Mouse (Mus musculus) R1 (cell line): Measurements from ENCODE around the gene Ntn4.
A peak's percentile ranks its signal among the peaks of the same experiment; 100 is the strongest.

ENCODE experiments used
- DNase-seq: peaks from one replicate; pipeline ENCODE4 v3.0.0-alpha.2; 2018; ENCODE audit warnings: low read depth, low spot score

Ntn4 gene

DNA sequence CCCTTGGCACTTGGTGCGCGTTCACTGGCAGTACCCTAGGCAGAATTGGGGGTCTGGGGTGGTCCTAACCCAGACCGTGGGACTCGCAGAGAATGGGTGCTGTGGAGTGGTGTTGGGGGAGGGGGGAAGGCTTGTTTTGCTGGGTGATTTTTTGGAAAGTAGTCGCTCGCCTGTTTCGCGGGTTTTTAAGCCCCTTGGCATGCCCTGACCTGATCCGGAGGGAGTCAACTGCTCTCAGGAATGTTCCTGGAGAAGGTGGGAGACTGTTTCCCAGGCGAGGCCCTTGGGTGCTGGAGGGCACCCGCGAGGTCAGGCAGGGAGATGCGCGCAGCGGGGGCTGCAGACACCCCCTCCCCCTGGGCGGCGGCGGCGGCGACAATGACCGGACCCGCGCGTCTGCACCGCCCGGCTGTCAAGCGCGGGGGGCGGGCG lies at the start of gene Ntn4:
Gene Ntn4, plus strand, starts transcription at position 161 of the 432 bp plus-strand sequence.
- DNase-seq, result peak; percentile 24

DNA sequence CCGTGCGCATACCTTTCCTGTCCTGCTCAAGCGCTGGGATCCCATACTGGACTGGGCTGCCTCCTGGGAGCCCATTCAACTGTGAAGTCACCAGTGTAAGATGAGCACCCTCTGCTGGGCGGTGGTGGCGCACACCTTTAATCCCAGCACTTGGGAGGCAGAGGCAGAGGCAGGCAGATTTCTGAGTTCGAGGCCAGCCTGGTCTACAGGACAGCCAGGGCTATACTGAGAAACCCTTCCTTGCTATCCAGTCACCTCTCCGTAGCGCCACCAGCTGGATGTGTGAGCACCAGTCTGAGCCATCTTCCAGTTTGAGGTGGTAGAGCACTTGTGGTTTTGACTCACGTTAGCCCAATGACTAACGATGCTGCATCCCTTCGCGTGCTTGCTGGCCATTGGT lies 48.0 kb upstream of the Ntn4 start:
- DNase-seq, result peak; percentile 50

DNA sequence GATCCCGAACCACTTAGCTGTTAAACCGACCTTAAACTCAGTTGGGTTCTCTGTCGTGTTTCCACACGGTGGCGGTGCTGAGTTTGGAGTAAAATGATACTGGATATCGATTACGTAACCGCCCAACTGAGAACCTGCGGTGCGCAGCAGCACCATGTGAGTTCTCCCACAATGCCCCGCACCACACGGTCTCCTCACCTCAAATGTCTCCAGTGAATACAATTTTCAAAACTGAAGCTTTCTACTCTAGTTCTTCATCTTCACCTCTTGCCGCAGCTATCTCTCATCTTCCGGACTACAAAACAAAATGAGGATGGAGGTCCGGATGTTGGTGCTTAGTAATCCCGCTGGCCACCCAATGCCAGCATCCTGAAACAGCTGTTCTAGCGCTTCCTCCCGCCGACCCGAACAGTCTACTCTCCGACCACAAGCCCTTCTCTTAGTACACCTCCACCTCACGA lies 46.4 kb upstream of the Ntn4 start:
- DNase-seq, result peak; percentile 82

GRCm38 (mm10) chr10:93595831-93596230 lies 44.6 kb upstream of the Ntn4 start:
- no peak for DNase-seq

DNA sequence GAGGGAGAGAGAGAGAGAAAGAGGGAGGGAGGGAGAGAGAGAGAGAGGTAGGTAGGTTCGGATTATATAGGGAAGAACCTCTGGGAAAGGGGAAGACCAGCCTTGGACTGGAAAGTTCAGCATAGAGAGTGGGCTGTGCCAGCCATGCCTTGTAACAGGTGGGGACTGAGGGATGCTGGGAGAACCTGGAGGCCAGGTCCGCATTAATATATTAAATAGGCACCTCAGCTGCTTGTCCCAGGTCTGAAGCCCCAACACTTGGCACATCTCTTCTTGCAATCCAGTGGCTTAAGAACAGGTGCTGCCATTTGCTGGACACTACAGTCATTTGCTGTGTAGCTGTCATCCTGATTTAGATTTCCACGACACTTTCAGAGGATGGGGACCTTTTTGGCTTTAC lies 43.8 kb upstream of the Ntn4 start:
- DNase-seq, result no peak

GRCm38 (mm10) chr10:93602309-93602708 lies 38.2 kb upstream of the Ntn4 start:
- no peak for DNase-seq

- DNase-seq, result peak; percentile 60
Observed at GRCm38 (mm10) chr10:93603256-93603655, 37.2 kb upstream of the Ntn4 start.

DNA sequence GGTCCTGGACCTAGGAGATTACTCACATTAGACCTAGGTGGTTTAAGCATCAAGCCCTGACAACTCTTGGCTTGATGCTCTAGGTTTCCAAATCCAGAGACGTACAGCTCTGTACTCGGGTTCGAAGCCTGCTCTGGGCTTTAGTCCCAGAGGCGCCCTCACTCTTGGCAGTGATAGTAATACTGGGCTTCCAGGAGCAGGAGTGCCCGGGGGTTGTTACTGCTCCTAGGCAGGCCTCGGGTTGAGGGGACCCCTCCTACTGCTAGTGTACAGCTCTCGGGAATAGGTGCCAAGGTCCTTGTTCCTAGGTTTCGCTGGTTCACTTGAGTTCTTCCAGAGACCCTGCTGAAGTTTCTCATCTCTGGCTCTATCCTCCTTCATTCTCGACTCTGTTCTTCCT lies 34.2 kb upstream of the Ntn4 start:
- peak; percentile 0 for DNase-seq

DNA sequence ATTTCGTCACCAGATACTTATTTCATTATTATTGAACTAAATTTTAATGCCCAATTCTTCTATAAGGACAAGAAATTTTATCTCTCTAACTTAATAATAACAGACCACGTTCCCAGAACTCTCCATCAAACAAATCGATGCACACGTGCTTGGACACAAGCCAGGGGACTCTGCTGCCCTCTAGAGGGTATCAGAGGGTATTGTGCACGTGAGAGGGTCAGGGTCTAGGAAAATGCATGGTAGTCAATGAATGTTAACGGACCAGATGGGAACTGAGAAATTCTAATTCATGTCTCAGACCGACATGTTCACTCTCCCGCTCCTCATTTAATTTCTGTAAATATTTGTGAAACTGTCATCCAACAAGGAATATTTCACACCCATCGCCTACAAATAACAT lies 32.4 kb upstream of the Ntn4 start:
- peak; percentile 80 for DNase-seq

DNA sequence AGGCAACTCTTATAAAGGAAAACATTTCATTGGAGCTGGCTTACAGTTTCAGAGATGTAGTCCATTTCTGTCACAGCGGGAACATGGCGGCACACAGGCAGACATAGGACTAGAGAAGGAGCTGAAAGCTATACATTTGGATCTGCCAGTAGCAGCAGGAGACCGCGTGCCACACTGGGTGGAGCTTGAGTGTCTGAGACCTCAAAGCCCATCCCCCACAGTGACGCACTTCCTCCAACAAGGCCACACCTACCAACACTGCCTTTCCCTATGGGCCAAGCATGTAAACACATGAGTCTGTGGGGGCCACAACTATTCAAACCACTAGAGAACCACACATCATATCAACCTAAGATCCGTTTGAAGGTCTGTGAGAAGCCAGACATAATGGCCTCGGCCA lies 31.2 kb upstream of the Ntn4 start:
- peak; percentile 64 for DNase-seq

- DNase-seq, result no peak
Observed at GRCm38 (mm10) chr10:93610896-93611295, 29.6 kb upstream of the Ntn4 start.

- no peak for DNase-seq
Observed at GRCm38 (mm10) chr10:93611419-93612007, 29.0 kb upstream of the Ntn4 start.

DNA sequence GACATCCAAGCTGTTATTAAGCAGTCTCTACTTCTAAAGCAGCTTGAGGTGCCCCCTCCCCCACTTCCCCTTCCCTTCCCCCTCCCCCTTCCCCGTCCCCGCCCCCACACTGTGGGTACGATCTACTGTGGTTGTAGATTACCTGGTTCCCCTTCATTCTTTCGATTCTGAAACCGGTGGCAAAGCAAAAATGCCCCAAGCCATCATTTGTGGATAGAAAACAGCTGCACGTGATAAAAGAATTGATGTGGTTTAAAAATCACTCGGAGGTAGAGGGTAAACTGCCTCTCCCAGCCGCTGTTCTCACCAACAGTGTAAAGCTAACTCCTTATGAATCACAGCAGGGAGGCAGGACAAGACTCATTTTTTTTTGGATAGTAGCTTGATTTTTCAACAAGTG lies 25.6 kb upstream of the Ntn4 start:
- DNase-seq, result no peak

DNA sequence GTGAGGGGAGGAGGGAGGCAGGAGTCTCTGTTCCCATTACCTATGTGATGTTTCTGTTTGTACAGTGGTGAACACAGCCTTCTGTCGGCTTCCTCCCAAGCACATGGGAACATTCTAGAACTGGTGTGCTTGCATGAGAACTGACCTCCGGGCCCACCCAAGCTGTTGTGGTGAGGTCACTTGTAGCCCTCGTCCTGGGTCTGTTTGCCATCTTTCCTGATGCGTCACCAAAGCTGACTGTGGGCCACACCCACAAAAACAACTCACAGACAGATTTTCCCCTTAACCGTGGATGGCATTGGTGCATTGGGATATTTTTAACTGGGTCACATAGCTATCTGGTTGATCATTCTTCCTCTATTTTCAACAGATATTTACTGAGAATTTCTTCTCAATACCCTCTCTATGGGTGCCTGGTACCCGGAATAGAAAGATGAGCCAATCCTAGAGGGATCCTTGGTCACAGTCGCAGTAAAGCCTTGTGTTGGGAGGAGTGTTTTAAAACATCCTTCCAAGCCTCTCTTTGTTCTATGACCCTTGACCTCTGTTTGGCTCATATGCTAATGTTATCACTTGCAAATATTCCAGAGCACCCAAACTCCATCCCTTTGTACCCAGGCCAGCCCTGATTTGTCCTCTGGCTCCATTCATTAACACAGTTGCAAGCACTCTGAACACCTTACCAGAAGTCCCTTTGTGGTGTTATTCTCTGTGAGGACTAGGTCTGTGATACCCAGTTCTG lies 19.9 kb upstream of the Ntn4 start:
- DNase-seq, result peak; percentile 62

GRCm38 (mm10) chr10:93623725-93624124 lies 16.8 kb upstream of the Ntn4 start:
- DNase-seq, result no peak

DNA sequence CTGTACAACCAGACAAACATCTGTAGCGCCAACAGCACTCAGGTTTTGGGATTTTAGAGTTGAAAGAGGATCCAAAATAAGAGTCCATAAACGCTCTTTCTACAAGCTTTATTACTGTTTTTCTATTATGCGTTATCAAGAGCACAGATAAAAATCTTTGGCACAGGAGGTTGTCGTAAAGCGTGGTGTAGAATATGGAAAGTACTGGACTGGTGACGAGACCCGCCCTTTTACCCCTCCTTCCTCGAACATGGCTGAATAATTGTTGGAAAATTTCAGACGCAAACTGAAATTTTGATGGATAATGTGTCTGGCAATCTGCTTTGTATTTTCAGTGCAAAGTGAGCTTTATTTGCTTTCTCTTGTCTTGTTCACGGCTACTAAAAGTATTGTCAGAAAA lies 16.3 kb upstream of the Ntn4 start:
- no peak for DNase-seq

GRCm38 (mm10) chr10:93630310-93630709 lies 10.2 kb upstream of the Ntn4 start:
- DNase-seq, result no peak

- no peak for DNase-seq
Observed at GRCm38 (mm10) chr10:93632086-93632485, 8.4 kb upstream of the Ntn4 start.

GRCm38 (mm10) chr10:93633563-93633962 lies 6.9 kb upstream of the Ntn4 start:
- no peak for DNase-seq

- no peak for DNase-seq
Observed at GRCm38 (mm10) chr10:93633971-93634370, 6.5 kb upstream of the Ntn4 start.

DNA sequence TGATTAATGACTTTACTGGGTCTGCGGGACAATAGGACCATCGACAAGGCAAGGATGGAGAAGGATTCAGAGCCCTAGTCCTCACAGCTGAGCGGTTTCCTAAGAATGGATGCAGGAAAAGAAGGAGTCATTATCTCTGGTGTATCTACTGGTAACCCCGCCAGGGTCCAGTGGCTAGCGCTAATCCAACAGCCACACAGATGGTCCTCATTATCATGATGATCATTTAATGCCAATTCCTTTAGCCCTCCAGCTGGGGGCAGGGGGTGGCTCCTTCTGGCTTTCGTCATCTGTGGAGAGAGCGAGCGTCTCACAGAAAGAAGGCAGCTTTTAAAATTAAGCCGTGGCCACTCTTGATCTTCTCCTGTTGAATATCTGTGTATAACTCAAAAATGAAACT lies 4.5 kb upstream of the Ntn4 start:
- peak; percentile 1 for DNase-seq

DNA sequence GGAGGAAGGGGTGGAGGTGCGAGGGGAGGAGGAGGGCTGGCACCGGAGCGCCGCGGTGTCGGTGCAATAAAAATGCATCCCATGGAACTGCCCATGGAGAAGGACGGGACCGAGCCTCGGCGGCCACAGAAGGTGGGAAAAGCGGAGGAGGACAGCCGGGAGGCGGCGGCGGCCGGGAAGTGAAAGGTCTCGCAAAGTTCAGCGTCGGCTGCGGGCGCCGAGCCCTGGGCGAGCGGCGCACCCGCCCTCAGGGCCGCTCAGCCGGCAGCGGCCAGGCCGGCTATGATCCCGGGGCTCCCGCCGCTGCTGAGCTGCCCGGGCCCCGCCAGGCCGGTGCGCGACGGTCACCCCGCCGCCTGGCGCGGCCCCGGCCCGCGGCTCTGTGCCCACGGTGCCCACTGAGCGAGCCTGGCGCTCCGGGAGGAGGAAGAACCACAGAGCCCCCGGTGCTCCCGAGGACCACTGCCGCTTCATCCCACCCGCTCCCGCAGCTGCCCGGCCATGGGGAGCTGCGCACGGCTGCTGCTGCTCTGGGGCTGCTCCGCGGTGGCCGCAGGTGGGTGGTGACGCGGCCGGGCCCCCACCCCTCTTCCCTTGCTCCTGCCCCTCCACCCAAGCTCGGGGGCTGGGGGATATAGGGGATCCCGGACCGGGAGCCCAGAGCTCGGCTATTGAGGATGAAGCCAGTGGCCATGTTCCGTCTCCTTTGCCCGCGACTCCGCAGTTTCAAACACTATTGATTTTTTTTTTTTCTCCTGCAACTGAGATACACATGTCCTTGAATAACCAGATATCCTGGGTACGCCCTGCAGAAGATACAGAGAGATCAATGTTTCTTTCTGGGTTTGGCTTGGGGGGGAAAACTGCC lies 706 bp downstream of the Ntn4 start:
- peak; percentile 21 for DNase-seq
